Mouse (Mus musculus): ENCODE results near the gene Akain1. TPM values are rescaled to one million over a fixed set of nuclear protein-coding genes. Genes with fewer than 3 reads are reported as not detected.
A peak's percentile ranks its signal among the peaks of the same experiment; 100 is the strongest.

The Akain1 gene
- total and polyA plus RNA-seq, 2 experiments from 2014 or later = 0.53 to 0.55 TPM

DNA sequence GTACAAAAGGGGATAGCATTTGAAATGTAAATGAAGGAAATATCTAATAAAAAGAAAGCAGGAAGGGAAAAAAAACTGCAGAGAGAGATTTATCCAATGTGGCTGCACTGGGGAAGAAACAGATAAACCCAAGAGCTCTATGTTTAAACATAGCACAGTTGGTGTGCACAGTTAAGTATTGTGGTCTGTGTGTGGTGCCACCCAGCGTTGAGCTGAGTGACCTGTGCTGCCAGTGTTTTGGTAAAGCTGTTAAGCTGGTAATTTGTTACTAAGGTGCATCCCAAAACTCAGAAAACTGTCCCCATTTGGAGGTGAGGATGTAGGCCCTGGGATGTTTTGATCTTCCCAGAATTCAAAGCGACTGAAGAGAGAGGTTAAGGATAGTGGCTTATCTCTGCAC, 59.8 kb downstream of the Akain1 start:
- H3K36me3 ChIP-seq (ENCODE audit: insufficient read depth, low read length) = no peaks in the 10 kb centered on the region
- DNase-seq (ENCODE audit: low spot score) (no peak), ATAC-seq (ENCODE audit: low FRiP score) (no peak)
- peak; percentile 12; the same call in 1 of the 2 replicates for TF ChIP-seq CTCF (IDR thresholded peaks at IDR 0.05)
- H3K4me2 ChIP-seq (ENCODE audit: low read depth, low read length, poor library complexity, severe bottlenecking) = no peak overlapping the region
- no peak overlapping the region for H3K27ac ChIP-seq (ENCODE audit: low read depth, low read length)
- 40% methylated on average over 2 of the region's 2 CpGs for WGBS
- no peaks in the 10 kb centered on the region for H3K4me1 ChIP-seq (ENCODE audit: insufficient read depth, low read length)
- no peaks in the 10 kb centered on the region for H3K9me3 ChIP-seq (ENCODE audit: low read length)
- H3K9ac ChIP-seq (replicated peaks; ENCODE audit: low read length, poor library complexity, severe bottlenecking) = no peak overlapping the region
- no peaks in the 10 kb centered on the region for H3K27me3 ChIP-seq (ENCODE audit: insufficient read depth, low read length)
- H3K4me3 ChIP-seq (ENCODE audit: low read depth, low read length) = no peak overlapping the region

DNA sequence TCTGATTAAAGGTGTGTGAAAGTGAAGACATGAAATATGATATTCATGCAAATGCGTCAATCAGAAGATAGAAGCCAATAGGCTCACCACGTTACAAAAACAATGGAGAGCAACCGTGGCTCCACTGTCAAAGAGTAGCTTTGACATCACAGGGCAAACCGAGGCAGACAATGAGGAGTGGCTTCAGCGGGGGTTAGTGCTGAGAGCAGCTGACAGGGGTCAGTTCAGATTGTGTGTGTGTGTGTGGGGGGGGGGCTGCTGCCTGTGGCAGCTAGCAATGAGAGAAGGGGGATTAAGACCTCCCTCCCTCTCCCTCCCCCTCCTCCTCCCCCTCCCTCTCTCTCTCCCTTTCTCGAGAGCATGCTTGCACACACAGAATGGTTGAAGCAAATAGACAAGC, 60.3 kb downstream of the Akain1 start:
- Histone ChIP-seq H3K27ac (ENCODE audit: low read depth, low read length) (no peak overlapping the region), H3K27me3 (ENCODE audit: insufficient read depth, low read length) (no peaks in the 10 kb centered on the region), H3K9ac (replicated peaks; ENCODE audit: low read length, poor library complexity, severe bottlenecking) (no peak overlapping the region), H3K4me2 (ENCODE audit: low read depth, low read length, poor library complexity, severe bottlenecking) (no peak overlapping the region), H3K4me1 (ENCODE audit: insufficient read depth, low read length) (no peaks in the 10 kb centered on the region), H3K36me3 (ENCODE audit: insufficient read depth, low read length) (no peaks in the 10 kb centered on the region), H3K9me3 (ENCODE audit: low read length) (no peaks in the 10 kb centered on the region), H3K4me3 (ENCODE audit: low read depth, low read length) (no peak overlapping the region)
- 20% methylated on average over 5 of the region's 6 CpGs for WGBS
- DNase-seq (ENCODE audit: low spot score) = no peak
- no peak for TF ChIP-seq CTCF (IDR thresholded peaks at IDR 0.05)
- ATAC-seq (ENCODE audit: low FRiP score) = no peak

DNA sequence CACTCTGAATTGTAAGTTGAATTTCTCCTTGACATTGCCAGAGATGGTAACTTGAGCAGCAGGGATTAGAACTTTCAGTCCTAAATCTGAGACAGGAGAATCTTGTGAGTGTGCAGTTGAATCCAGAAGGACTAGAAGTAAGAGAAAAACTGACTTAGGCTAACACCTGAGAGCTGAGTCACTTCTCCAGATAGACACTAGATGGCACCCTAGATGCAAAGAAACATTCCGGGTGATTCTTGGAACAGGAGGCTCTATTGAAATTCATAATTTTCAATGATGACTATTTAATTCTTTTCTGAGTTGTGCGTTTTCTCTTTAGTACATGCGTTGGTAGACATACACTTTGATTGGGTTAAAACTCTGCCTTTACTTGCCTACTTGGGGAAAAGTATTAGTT, 66.9 kb downstream of the Akain1 start:
- 36% methylated on average over 3 of the region's 3 CpGs for WGBS
- H3K9ac ChIP-seq (replicated peaks; ENCODE audit: low read length, poor library complexity, severe bottlenecking) = no peak overlapping the region
- H3K4me2 ChIP-seq (ENCODE audit: low read depth, low read length, poor library complexity, severe bottlenecking) = no peak overlapping the region
- no peaks in the 10 kb centered on the region for H3K36me3 ChIP-seq (ENCODE audit: insufficient read depth, low read length)
- DNase-seq (ENCODE audit: low spot score) = peak; percentile 60
- no peak for ATAC-seq (ENCODE audit: low FRiP score)
- no peaks in the 10 kb centered on the region for H3K27me3 ChIP-seq (ENCODE audit: insufficient read depth, low read length)
- no peak overlapping the region for H3K4me3 ChIP-seq (ENCODE audit: low read depth, low read length)
- TF ChIP-seq CTCF (IDR thresholded peaks at IDR 0.05) = peak; percentile 80
- no peak overlapping the region for H3K27ac ChIP-seq (ENCODE audit: low read depth, low read length)
- H3K4me1 ChIP-seq (ENCODE audit: insufficient read depth, low read length) = no peaks in the 10 kb centered on the region
- H3K9me3 ChIP-seq (ENCODE audit: low read length) = no peaks in the 10 kb centered on the region

DNA sequence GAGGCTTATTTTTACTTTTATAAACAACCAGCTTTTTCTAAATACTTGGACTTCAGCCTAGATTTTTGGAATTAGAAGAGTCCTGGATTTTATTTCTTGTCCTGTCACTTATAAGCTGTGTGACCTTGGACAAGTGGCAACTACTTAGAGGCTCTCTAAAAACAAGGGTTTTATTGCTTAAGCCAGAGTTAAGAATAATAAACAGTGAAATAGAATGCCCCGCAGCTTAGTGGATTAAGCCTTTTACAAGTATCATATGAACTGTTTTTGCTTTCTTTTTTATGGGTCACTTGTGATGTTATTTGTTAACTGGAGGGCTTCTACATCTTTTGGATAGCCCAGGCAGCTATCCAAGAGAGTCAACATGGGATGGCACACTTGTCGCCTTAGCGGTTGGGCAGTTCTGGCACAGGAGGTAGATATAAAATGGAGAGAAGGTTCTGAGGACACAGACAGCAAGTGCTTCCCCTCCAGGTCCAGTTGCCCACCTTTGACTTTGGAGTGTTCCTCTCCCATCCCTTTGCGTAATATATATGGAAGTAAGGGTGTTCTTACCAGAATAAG, 77.3 kb downstream of the Akain1 start:
- TF ChIP-seq CTCF (IDR thresholded peaks at IDR 0.05) = no peak
- DNase-seq (ENCODE audit: low spot score) = no peak
- H3K9ac ChIP-seq (replicated peaks; ENCODE audit: low read length, poor library complexity, severe bottlenecking) = no peak overlapping the region
- WGBS = 84% methylated on average over 4 of the region's 4 CpGs
- no peak overlapping the region for H3K27ac ChIP-seq (ENCODE audit: low read depth, low read length)
- no peaks in the 10 kb centered on the region for H3K27me3 ChIP-seq (ENCODE audit: insufficient read depth, low read length)
- no peaks in the 10 kb centered on the region for H3K4me1 ChIP-seq (ENCODE audit: insufficient read depth, low read length)
- H3K4me2 ChIP-seq (ENCODE audit: low read depth, low read length, poor library complexity, severe bottlenecking) = no peak overlapping the region
- no peak for ATAC-seq (ENCODE audit: low FRiP score)
- no peaks in the 10 kb centered on the region for H3K36me3 ChIP-seq (ENCODE audit: insufficient read depth, low read length)
- no peak overlapping the region for H3K4me3 ChIP-seq (ENCODE audit: low read depth, low read length)
- H3K9me3 ChIP-seq (ENCODE audit: low read length) = no peaks in the 10 kb centered on the region

DNA sequence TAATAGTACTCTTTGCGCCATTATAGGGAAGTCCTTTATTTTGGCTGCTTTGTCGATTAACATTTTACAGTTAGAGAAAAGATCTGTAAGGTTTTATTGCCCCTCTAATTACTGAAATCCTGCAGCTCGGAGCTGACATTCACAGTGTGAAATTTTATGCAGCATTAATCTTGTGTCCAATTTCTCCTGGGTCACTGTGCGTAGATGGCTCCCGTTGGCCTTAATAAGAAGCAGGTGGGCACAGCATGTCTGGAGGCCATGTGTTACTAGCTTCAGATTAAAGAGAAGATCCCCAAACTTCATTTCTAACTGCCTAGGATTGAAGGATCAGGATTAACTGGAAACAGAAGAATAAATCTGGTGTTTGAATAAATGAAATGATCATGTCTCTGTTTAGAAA, 92.3 kb downstream of the Akain1 start:
- 55% methylated on average over 5 of the region's 5 CpGs for WGBS
- Histone ChIP-seq H3K4me1 (ENCODE audit: insufficient read depth, low read length) (no peaks in the 10 kb centered on the region), H3K9me3 (ENCODE audit: low read length) (no peaks in the 10 kb centered on the region), H3K4me3 (ENCODE audit: low read depth, low read length) (no peak overlapping the region), H3K36me3 (ENCODE audit: insufficient read depth, low read length) (no peaks in the 10 kb centered on the region), H3K27me3 (ENCODE audit: insufficient read depth, low read length) (no peaks in the 10 kb centered on the region), H3K4me2 (ENCODE audit: low read depth, low read length, poor library complexity, severe bottlenecking) (no peak overlapping the region), H3K9ac (replicated peaks; ENCODE audit: low read length, poor library complexity, severe bottlenecking) (no peak overlapping the region), H3K27ac (ENCODE audit: low read depth, low read length) (no peak overlapping the region)
- DNase-seq (ENCODE audit: low spot score) (peak; percentile 48), ATAC-seq (ENCODE audit: low FRiP score) (no peak)
- no peak for TF ChIP-seq CTCF (IDR thresholded peaks at IDR 0.05)

Other genes starting within 250 kb of the Akain1 start
- gene Zbtb14, start 56.3 kb upstream of the Akain1 start, total RNA-seq (2014; rRNA removed) = 23.7 and 30.9 TPM in 2 replicates
- gene Zbtb14, start 56.3 kb upstream of the Akain1 start, polyA plus RNA-seq (2015; fragmentation: Nextera tagmentation; extraction: Ambion mirVana) = 21.4 and 22.1 TPM in 2 replicates

All from midbrain, postnatal 0 days (tissue).